Mouse (Mus musculus) lung, adult 2 months (tissue): Measurements from ENCODE around the gene Ric1.

Experiments
- CTCF ChIP-seq: fragments of 200-500 bp; IDR thresholded peaks from 2 replicates; pipeline ENCODE4 v1.5.1; 2011; ENCODE audit warnings: mild to moderate bottlenecking, low read length, control low read depth; ENCODE audit not compliant: insufficient read depth
- POLR2A ChIP-seq: fragments of 200-500 bp; IDR thresholded peaks from 2 replicates; pipeline ENCODE4 v1.6.1; 2011; ENCODE audit warnings: low read depth, mild to moderate bottlenecking, control low read depth, low read length, borderline replicate concordance; ENCODE audit errors: extremely low read depth

- TF ChIP-seq CTCF (no peak), POLR2A (no peak)
These were observed 90.0 kb downstream of the Ric1 start for GRCm38 (mm10) chr19:29612102-29612501.
